Mouse (Mus musculus): ENCODE data around the gene Bcan. TPM values are rescaled to one million over a fixed set of nuclear protein-coding genes. Genes with fewer than 3 reads are reported as not detected.

The Bcan gene
- total RNA-seq, 2 experiments from 2014 or later = not detected

DNA sequence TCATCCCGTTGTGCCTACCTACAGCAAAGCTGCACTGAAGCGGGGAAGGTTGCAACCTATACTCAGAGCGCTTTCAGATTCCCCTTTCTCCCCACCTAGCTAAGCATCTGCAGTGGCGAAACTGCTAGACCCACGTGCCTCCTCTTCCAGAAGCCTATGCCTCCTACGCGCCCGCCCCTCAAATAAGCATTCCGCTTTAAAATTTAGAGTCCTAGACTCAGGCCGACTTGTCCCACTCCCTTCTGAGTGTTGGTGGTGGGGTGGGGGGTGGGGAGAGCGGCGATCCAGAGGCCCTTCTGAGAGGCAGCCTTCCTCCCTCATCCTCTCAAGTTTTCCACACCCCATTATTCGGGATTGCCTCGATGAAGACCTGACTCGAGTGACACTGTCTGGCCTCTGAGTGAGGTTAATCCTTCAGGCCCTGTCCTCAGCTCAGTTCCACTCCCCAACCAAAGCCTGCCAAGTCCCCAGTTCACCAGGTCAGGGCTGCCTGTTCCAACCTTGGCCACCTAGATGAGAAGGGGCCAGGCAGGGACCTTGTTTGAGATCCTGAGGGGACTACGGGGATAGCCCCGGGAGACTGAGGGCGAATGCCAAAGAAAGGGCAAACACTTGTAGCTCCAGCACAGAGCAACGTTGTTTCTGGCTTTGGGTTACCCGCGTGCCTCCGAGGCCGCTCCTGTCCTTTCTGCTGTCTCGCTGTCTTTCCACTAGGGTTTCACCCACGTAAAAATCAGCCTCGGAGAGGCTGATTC, 52.8 kb downstream of the Bcan start:
- ATAC-seq (replicated peaks; ENCODE audit: poor library complexity) = peak; percentile 26; the same call in 1 of the 2 replicates

DNA sequence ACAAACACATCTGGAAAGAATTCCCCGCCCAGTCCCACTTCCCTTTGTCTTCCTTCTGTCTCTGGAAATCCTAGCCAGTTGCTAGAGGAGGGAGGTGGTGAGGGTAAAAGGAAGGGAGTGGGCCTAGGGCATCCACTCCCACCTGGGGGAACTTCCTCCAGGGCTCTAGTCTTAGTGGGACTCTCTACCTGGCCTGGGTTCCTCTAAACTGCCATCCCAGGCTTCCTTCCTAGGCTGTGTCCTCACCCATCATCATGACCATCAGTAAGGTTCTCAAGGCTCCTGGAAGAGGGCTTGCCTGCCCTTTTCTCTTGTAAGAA, 53.5 kb downstream of the Bcan start:
- ATAC-seq (replicated peaks; ENCODE audit: poor library complexity) = no peak

DNA sequence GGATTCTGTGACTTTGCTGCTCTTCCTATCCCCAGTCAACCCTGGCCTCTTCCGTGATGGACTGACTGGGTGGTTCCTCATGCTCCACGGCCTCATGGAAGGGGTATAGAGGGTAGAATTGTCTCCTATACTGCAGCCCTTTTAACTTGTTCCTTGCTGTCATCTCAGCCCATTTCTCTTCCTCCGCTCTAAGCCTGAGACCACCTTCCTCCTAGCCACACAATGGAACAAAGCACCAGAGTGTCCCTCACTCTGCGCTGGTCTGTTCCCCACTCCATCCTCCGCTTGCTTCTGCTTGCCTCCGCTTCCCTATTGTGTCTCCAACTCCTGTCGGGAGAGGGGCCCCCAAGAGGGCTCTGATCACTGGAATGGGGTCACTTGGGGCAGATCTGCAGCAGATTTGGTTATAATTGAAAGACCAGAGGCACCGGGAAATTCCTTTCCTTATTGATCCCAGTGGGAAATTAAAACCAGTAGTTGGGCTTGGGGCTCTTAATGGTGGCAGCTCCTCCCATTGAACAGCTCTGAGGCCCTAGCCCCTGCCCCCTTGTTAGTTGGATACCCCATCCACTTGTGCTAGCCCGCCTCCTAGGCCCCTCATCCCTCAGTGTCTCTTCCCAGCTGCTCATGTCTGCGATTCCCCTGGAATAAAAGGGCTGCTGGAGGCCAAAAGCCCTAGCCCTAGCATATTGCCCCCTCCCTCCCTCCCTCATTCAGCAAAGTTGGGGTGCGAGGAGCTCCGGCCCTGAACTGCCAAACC, 54.1 kb downstream of the Bcan start:
- ATAC-seq (replicated peaks; ENCODE audit: poor library complexity) = no peak

DNA sequence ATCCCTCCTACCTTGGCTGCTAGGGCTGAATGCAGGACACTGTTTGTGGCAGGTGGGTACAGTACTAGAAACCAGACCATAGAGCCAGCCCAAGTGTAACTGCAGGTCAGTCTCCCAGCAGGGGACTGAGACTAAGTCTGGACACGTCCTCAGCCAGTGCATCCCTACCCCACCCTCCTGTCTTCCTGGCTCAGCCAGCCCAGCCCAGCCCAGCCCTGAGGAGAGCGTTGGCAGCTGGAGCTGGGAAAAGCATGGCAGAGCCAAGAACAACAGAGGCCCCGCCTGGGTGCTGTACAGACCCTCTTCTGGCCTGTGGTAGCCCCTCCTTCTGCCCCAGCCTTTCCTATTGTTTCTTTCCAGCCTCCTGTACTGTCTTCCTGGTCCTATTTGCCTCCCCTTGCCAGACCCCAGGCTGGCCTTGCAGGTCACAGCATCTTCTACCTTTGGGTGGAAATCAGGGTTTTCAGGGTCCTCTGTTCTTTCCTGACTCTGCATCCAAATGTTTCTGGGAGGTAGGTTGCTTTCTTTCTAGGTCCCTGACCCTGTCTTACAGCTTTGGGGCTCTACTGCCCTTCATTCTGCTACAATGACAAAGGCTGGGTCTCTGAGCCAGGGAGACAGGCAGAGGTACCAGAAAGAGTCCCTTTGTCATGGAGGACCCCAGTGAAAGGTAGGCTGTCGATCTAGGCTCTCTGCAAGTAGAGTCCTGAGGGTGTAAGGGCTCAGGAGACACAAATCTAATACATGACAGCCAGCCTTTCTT, 55.0 kb downstream of the Bcan start:
- no peak for ATAC-seq (replicated peaks; ENCODE audit: poor library complexity)

DNA sequence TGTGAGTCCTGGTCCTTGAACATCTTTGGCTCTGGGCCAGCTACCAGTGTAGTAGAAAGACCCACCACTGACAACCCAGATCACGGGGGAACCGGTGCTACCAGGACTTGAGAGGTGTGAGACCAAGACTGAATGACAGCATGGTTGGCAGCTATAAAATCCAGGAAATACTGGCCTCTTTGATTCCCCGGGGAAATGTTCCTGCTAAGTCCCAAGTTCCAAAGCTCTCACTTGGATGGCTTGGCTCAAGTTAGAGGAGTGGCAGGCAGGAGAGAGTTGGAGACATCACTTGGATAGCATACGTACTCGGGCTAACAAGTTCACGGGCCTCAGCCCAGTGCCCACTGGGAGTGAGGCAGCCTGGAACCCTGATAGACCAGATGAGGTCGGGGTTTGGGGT, 56.4 kb downstream of the Bcan start:
- ATAC-seq (replicated peaks; ENCODE audit: poor library complexity) = no peak

DNA sequence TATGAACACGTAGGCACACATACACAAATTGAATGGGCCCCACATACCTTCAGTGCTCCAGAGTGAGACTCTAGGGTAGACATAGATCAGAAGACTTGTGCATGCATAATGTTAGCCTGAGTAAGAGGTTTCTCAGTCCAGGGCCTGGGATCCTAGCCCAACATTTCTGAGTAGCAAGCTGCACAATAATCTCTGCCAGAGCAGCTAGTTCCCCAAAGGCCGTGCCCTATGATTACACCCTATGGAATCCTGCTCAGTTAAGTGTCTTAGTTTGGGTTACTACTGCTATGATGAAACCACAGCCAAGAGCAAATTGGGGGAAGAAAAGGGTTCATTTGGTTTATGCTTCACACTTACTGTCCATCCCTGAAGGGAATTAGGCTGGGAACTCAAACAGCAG, 57.6 kb downstream of the Bcan start:
- no peak for ATAC-seq (replicated peaks; ENCODE audit: poor library complexity)

DNA sequence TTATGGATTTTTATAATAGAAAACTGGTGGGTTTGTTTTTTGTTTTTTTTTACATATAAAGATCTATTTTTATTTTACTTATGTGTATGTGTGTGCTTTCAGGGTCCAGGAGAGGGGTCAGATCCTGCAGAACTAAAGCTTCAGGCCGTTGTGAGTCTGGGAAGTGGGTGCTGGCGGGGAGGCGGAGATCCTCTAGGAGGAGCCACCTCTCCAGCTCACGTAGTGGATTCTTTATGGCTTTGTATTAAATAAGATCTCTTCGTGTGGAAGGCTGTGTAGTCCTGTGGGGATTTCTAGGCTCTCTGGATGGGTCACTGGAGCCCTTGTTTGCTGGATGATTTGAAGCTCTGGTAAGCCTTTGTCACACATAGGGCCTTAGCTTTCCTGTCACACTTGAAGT, 59.4 kb downstream of the Bcan start:
- ATAC-seq (replicated peaks; ENCODE audit: poor library complexity) = no peak

Other genes starting within 250 kb of the Bcan start
- gene Ntrk1, start 205.1 kb downstream of the Bcan start, total RNA-seq (2015) = not detected in 2 replicates
- gene Ntrk1, start 205.1 kb downstream of the Bcan start, total RNA-seq (2017) = not detected in 2 replicates
- gene Insrr, start 203.3 kb downstream of the Bcan start, total RNA-seq (2015) = 0.05 TPM in 1 of 2 replicates, not detected in the other
- not detected in 2 replicates for gene Insrr, start 203.3 kb downstream of the Bcan start, total RNA-seq (2017)
- 3.4 and 4.3 TPM in 2 replicates for gene Pear1, start 175.9 kb downstream of the Bcan start, total RNA-seq (2015)
- gene Pear1, start 175.9 kb downstream of the Bcan start, total RNA-seq (2017) = 0.46 and 3.4 TPM in 2 replicates
- gene Sh2d2a, start 153.5 kb downstream of the Bcan start, total RNA-seq (2015) = 0.12 TPM in 1 of 2 replicates, not detected in the other
- gene Sh2d2a, start 153.5 kb downstream of the Bcan start, total RNA-seq (2017) = not detected in 2 replicates
- gene Prcc, start 114.6 kb downstream of the Bcan start, total RNA-seq (2015) = 24.5 and 25.6 TPM in 2 replicates
- 28.9 and 31.3 TPM in 2 replicates for gene Prcc, start 114.6 kb downstream of the Bcan start, total RNA-seq (2017)
- 281 and 308 TPM in 2 replicates for gene Hdgf, start 93.9 kb downstream of the Bcan start, total RNA-seq (2015)
- 348 and 456 TPM in 2 replicates for gene Hdgf, start 93.9 kb downstream of the Bcan start, total RNA-seq (2017)
- gene Mrpl24, start 80.7 kb downstream of the Bcan start, total RNA-seq (2015) = 157 and 195 TPM in 2 replicates
- gene Mrpl24, start 80.7 kb downstream of the Bcan start, total RNA-seq (2017) = 119 and 137 TPM in 2 replicates
- 45.2 and 51.0 TPM in 2 replicates for gene Isg20l2, start 69.9 kb downstream of the Bcan start, total RNA-seq (2015)
- 41.1 and 51.0 TPM in 2 replicates for gene Isg20l2, start 69.9 kb downstream of the Bcan start, total RNA-seq (2017)
- gene Rrnad1, start 69.5 kb downstream of the Bcan start, total RNA-seq (2015) = 10.3 and 11.1 TPM in 2 replicates
- gene Rrnad1, start 69.5 kb downstream of the Bcan start, total RNA-seq (2017) = 13.2 and 16.2 TPM in 2 replicates
- not detected in 2 replicates for gene Crabp2, start 51.6 kb downstream of the Bcan start, total RNA-seq (2015)
- not detected in 2 replicates for gene Crabp2, start 51.6 kb downstream of the Bcan start, total RNA-seq (2017)
- gene Nes, start 29.2 kb downstream of the Bcan start, total RNA-seq (2015) = 0.02 TPM in 1 of 2 replicates, not detected in the other
- gene Nes, start 29.2 kb downstream of the Bcan start, total RNA-seq (2017) = 0.20 TPM in 1 of 2 replicates, not detected in the other
- not detected in 2 replicates for gene Hapln2, start 27.4 kb upstream of the Bcan start, total RNA-seq (2015)
- not detected in 2 replicates for gene Hapln2, start 27.4 kb upstream of the Bcan start, total RNA-seq (2017)
- gene Gpatch4, start 42.9 kb upstream of the Bcan start, total RNA-seq (2015) = 34.2 and 38.7 TPM in 2 replicates
- 49.2 and 51.8 TPM in 2 replicates for gene Gpatch4, start 42.9 kb upstream of the Bcan start, total RNA-seq (2017)
- 44.2 and 67.8 TPM in 2 replicates for gene Naxe, start 58.3 kb upstream of the Bcan start, total RNA-seq (2015)
- gene Naxe, start 58.3 kb upstream of the Bcan start, total RNA-seq (2017) = 39.6 and 41.4 TPM in 2 replicates
- gene Ttc24, start 78.1 kb upstream of the Bcan start, total RNA-seq (2015) = not detected in 2 replicates
- gene Ttc24, start 78.1 kb upstream of the Bcan start, total RNA-seq (2017) = not detected in 2 replicates
- gene Iqgap3, start 81.7 kb upstream of the Bcan start, total RNA-seq (2015) = 14.1 and 14.2 TPM in 2 replicates
- gene Iqgap3, start 81.7 kb upstream of the Bcan start, total RNA-seq (2017) = 21.4 and 22.0 TPM in 2 replicates
- gene Mef2d, start 142.1 kb upstream of the Bcan start, total RNA-seq (2015) = 82.5 and 95.7 TPM in 2 replicates
- gene Mef2d, start 142.1 kb upstream of the Bcan start, total RNA-seq (2017) = 49.6 and 52.8 TPM in 2 replicates

All from megakaryocyte progenitor cell, adult 5-6 weeks (primary cell).